Mouse (Mus musculus): ENCODE measurements around the gene Vsig8. TPM values are rescaled to one million over a fixed set of nuclear protein-coding genes. Genes with fewer than 3 reads are reported as not detected.

Gene Vsig8
- 0.84 and 1.2 TPM in 2 replicates for polyA plus RNA-seq (2015; fragmentation: Nextera tagmentation; extraction: Ambion mirVana)

DNA sequence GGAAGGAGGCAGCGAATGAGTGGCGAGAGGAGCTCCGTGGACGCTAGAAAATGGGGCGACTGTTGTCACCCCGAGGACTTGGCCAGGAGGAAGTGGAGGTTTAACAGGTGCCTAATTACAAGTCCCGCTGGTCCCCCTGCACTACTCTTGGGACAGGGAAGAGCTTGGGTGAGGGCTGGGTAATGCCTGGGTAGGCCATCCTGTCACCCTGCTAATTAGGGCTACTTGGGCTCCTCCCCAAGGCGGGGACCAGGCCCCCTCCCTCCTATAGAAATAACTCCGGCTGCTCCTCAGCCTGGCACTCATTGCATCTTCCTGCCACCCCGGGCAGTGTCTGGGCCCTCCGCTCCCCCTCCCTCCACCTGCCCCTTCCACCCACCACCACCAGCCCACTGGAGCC, at the start of gene Vsig8:
Gene Vsig8, plus strand, starts transcription at position 301 of the 400 bp plus-strand sequence.
- Histone ChIP-seq H3K4me2 (ENCODE audit: low read length) (no peak within 1 kb of the TSS), H3K4me1 (ENCODE audit: control insufficient read depth, insufficient read depth, low read depth, low read length) (peaks cover 5% of the 10 kb centered on the region), H3K27me3 (replicated peaks; ENCODE audit: control insufficient read depth, insufficient read depth, low read length) (no peaks in the 10 kb centered on the region; the same call in 1 of the 2 replicates), H3K27ac (ENCODE audit: low read depth, low read length) (no peak within 1 kb of the TSS), H3K4me3 (ENCODE audit: low read length) (no peak within 1 kb of the TSS), H3K36me3 (ENCODE audit: control insufficient read depth, insufficient read depth, low read length) (no peaks in the 10 kb centered on the region), H3K9me3 (ENCODE audit: control insufficient read depth, low read length) (no peaks in the 10 kb centered on the region), H3K9ac (ENCODE audit: low read depth, low read length) (no peak within 1 kb of the TSS)
- WGBS = 84% methylated on average over 11 of the region's 11 CpGs
- no peak for ATAC-seq

DNA sequence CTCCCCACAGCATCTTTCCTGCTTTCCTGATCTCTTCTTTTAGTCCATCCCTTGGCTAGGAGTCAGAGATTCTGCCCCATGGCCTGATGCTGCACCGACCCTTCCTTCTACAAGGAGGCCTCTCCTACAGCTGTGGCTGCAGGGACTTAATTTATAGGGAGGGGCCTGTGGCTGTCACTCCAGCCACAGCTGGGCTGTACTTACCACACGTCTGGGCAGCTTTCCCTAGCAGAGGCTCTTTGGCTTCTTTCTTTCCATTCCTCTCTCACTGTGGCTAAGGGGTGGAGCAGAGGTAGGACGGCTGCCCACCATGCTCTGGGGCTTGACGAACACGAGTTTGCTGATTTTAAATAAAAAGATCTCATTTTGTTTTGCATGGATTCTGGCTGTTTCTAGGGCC, 48.7 kb upstream of the Vsig8 start:
- Histone ChIP-seq H3K4me1 (ENCODE audit: control insufficient read depth, insufficient read depth, low read depth, low read length) (peaks cover 12% of the 10 kb centered on the region), H3K4me2 (ENCODE audit: low read length) (no peak overlapping the region), H3K27ac (ENCODE audit: low read depth, low read length) (no peak overlapping the region), H3K36me3 (ENCODE audit: control insufficient read depth, insufficient read depth, low read length) (no peaks in the 10 kb centered on the region), H3K9ac (ENCODE audit: low read depth, low read length) (no peak overlapping the region), H3K27me3 (replicated peaks; ENCODE audit: control insufficient read depth, insufficient read depth, low read length) (0 out of 2 replicates have a peak, but pooled peaks cover 3% of the 10 kb centered on the region), H3K9me3 (ENCODE audit: control insufficient read depth, low read length) (no peaks in the 10 kb centered on the region), H3K4me3 (ENCODE audit: low read length) (no peak overlapping the region)
- 69% methylated on average over 5 of the region's 5 CpGs for WGBS
- ATAC-seq = no peak

DNA sequence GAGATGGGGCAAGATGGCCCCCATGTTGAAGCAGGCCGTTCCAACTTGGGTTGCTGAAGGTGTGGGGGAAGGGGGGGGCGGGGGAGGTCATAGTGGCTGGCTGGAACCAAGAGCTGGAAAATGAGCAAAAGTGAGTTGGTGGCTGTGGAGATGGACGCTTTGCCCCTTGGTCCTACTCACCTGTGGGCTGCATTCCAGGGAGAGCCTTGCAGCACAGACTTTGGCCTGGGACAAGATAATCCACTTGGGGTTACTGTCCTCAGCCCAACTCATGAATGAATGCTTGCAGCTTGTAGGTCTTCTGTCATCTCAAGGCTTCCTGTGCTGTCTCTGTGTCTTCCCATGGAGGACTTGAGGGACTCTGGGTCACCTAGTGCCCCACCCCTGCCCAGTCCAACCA, 48.0 kb upstream of the Vsig8 start:
- 0 out of 2 replicates have a peak, but pooled peaks cover 3% of the 10 kb centered on the region for H3K27me3 ChIP-seq (replicated peaks; ENCODE audit: control insufficient read depth, insufficient read depth, low read length)
- H3K4me3 ChIP-seq (ENCODE audit: low read length) = no peak overlapping the region
- no peaks in the 10 kb centered on the region for H3K9me3 ChIP-seq (ENCODE audit: control insufficient read depth, low read length)
- no peak overlapping the region for H3K4me2 ChIP-seq (ENCODE audit: low read length)
- H3K36me3 ChIP-seq (ENCODE audit: control insufficient read depth, insufficient read depth, low read length) = no peaks in the 10 kb centered on the region
- WGBS = 87% methylated on average over 3 of the region's 3 CpGs
- no peak overlapping the region for H3K9ac ChIP-seq (ENCODE audit: low read depth, low read length)
- no peak for ATAC-seq
- no peak overlapping the region for H3K27ac ChIP-seq (ENCODE audit: low read depth, low read length)
- H3K4me1 ChIP-seq (ENCODE audit: control insufficient read depth, insufficient read depth, low read depth, low read length) = peaks cover 10% of the 10 kb centered on the region

DNA sequence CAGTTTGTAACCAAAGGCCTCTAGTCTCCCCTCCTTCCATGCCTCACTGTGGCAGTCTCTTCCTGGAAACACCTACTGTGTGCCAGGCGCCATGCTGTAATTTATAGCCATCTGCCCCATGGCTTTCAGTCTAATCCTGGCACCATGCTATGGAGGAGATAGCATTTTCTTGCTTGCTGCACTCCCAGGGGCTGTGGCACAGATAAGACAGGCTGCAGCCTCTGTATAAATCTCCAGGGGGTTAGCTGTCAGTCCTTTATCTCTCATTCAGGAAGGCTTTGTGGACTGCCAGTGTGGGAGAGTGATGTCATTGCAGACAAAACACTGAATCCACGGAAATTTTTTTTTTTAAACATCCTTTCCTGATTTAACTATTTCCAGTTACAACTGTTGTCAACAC, 47.6 kb upstream of the Vsig8 start:
- Histone ChIP-seq H3K9ac (ENCODE audit: low read depth, low read length) (no peak overlapping the region), H3K4me2 (ENCODE audit: low read length) (no peak overlapping the region), H3K27me3 (replicated peaks; ENCODE audit: control insufficient read depth, insufficient read depth, low read length) (0 out of 2 replicates have a peak, but pooled peaks cover 2% of the 10 kb centered on the region), H3K4me1 (ENCODE audit: control insufficient read depth, insufficient read depth, low read depth, low read length) (peaks cover 8% of the 10 kb centered on the region), H3K4me3 (ENCODE audit: low read length) (no peak overlapping the region), H3K36me3 (ENCODE audit: control insufficient read depth, insufficient read depth, low read length) (no peaks in the 10 kb centered on the region), H3K27ac (ENCODE audit: low read depth, low read length) (no peak overlapping the region), H3K9me3 (ENCODE audit: control insufficient read depth, low read length) (no peaks in the 10 kb centered on the region)
- ATAC-seq = no peak
- 42% methylated on average over 2 of the region's 2 CpGs for WGBS

DNA sequence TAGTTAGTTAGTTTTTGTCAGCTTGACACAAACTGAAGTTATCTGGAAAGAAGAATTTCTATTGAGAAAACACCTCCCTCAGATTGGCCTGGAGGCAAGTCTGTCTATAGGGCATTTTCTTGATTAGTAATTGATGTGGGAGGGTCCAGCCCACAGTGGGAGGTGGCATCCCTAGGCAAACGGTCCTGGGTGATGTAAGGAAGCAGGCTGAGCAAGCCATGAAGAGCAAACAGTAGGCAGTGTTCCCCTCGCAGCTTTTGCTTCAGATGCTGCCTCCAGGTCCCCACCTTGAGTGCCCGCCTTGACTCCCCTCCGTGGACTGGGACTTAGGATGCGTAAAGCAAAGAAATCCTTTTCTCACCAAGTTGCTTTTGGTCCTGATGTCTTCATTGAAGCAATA, 46.5 kb upstream of the Vsig8 start:
- Histone ChIP-seq H3K4me2 (ENCODE audit: low read length) (no peak overlapping the region), H3K4me3 (ENCODE audit: low read length) (no peak overlapping the region), H3K27ac (ENCODE audit: low read depth, low read length) (no peak overlapping the region), H3K9me3 (ENCODE audit: control insufficient read depth, low read length) (no peaks in the 10 kb centered on the region), H3K36me3 (ENCODE audit: control insufficient read depth, insufficient read depth, low read length) (no peaks in the 10 kb centered on the region), H3K9ac (ENCODE audit: low read depth, low read length) (no peak overlapping the region), H3K27me3 (replicated peaks; ENCODE audit: control insufficient read depth, insufficient read depth, low read length) (no peaks in the 10 kb centered on the region), H3K4me1 (ENCODE audit: control insufficient read depth, insufficient read depth, low read depth, low read length) (0 out of 2 replicates have a peak, but pooled peaks cover 3% of the 10 kb centered on the region)
- no peak for ATAC-seq
- WGBS = 79% methylated on average over 5 of the region's 5 CpGs

DNA sequence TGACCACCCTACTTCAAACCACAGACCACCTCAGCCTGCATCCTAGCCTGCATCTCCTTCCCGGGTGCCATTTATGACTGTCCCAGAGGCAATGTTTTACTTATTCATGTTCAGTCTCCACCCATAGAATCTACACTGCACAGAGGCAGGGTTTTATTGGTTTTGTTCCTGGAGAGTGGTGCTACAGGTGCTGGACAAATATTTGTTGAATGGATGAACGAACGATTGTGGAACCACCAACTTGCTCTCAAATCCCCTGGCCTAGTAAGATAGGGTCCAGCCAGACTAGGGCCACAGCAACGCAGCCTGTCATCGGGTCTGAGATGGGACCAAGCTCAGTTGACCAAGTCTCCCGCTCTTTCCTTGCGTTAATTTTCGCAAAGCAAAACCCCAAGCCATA, 45.8 kb upstream of the Vsig8 start:
- Histone ChIP-seq H3K4me1 (ENCODE audit: control insufficient read depth, insufficient read depth, low read depth, low read length) (0 out of 2 replicates have a peak, but pooled peaks cover 3% of the 10 kb centered on the region), H3K27me3 (replicated peaks; ENCODE audit: control insufficient read depth, insufficient read depth, low read length) (no peaks in the 10 kb centered on the region), H3K9me3 (ENCODE audit: control insufficient read depth, low read length) (no peaks in the 10 kb centered on the region), H3K4me2 (ENCODE audit: low read length) (no peak overlapping the region), H3K36me3 (ENCODE audit: control insufficient read depth, insufficient read depth, low read length) (no peaks in the 10 kb centered on the region), H3K27ac (ENCODE audit: low read depth, low read length) (no peak overlapping the region), H3K4me3 (ENCODE audit: low read length) (no peak overlapping the region), H3K9ac (ENCODE audit: low read depth, low read length) (no peak overlapping the region)
- WGBS = 49% methylated on average over 8 of the region's 8 CpGs
- no peak for ATAC-seq

DNA sequence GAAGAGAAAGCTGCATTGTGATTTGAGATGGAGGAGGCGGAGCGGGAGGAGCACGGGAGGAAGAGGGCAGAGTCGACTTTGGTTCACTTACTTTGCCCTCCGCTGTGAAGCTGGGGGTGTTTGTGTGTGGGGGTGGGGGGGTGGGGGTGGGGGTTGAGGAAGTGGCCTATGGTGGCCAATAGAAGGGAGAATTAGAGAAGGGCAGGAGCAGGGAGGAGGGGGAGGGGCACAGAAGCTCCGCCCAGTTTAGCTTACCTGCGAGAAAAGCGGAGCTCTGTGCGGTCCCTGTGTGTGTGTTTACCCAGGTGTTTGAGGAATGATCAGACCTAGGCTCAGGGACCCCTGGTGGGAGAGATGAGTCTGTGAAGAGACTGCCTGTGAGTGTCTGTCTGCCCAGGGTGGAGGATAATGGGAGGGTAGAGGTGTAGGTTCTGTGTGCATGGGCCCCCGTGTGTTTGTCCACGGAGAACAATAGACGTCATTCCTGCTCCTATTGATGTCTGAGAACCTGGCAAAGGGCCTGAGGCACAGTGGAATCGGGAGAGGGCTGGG, 45.2 kb upstream of the Vsig8 start:
- Histone ChIP-seq H3K4me1 (ENCODE audit: control insufficient read depth, insufficient read depth, low read depth, low read length) (0 out of 2 replicates have a peak, but pooled peaks cover 3% of the 10 kb centered on the region), H3K4me3 (ENCODE audit: low read length) (no peak overlapping the region), H3K36me3 (ENCODE audit: control insufficient read depth, insufficient read depth, low read length) (no peaks in the 10 kb centered on the region), H3K9me3 (ENCODE audit: control insufficient read depth, low read length) (no peaks in the 10 kb centered on the region), H3K9ac (ENCODE audit: low read depth, low read length) (no peak overlapping the region), H3K27me3 (replicated peaks; ENCODE audit: control insufficient read depth, insufficient read depth, low read length) (no peaks in the 10 kb centered on the region), H3K27ac (ENCODE audit: low read depth, low read length) (no peak overlapping the region), H3K4me2 (ENCODE audit: low read length) (no peak overlapping the region)
- ATAC-seq = no peak
- WGBS = 33% methylated on average over 13 of the region's 13 CpGs

DNA sequence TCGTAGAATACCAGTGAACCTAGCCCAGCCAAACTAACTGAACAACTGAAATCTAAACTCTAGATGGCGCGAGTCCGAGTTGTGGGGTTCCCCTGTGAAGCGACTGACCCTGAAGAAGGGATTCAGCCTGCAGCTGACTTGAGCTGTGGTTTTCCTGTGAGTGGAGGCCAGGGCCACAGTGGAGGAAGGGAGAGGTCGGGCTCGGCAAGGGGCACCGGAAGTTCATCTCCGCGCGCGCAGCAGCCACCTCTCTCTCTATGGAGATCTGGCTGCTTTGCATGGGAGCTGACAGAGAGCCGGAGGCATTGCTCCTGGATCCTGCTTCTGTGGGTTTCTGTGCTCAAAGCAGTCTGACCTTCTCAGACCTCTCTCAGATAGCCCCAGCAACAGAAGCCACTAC, 42.8 kb upstream of the Vsig8 start:
- Histone ChIP-seq H3K36me3 (ENCODE audit: control insufficient read depth, insufficient read depth, low read length) (no peaks in the 10 kb centered on the region), H3K9ac (ENCODE audit: low read depth, low read length) (no peak overlapping the region)
- 35% methylated on average over 13 of the region's 13 CpGs for WGBS

DNA sequence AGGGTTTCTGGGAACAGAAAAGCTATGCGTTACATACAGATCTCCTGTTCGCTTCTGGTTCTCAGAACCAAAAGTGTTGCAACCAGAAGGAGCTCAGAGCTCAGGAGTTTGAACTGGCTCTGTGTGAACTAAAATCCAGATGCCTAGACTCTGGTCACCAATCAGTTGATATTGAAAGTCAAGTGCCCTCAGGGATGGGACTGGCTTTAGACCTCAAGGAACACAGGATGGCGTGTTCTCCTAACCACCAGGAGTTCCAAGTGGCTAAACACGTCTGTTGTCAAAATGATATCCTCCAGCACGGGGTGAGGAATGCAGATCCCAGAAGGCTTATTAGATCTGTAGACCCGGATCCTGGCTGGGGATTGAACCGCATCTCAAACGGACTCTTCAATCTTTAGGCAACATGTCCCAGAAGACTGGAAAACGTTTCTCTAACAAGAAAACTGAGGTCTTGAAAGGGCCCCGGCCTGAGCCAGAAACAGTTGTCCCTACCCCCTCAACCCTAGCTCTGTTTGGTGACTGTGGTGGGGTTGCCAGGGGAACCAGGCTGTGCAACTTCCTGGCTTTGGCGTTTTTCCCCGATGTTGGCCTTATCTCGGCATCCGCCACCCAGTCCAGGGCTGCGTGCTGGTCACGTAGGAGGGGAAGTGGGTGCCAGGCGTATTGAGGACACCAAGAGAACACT, 42.1 kb upstream of the Vsig8 start:
- Histone ChIP-seq H3K4me2 (ENCODE audit: low read length) (no peak overlapping the region; the same call in 1 of the 2 replicates), H3K4me1 (ENCODE audit: control insufficient read depth, insufficient read depth, low read depth, low read length) (0 out of 2 replicates have a peak, but pooled peaks cover 3% of the 10 kb centered on the region), H3K9me3 (ENCODE audit: control insufficient read depth, low read length) (no peaks in the 10 kb centered on the region), H3K27me3 (replicated peaks; ENCODE audit: control insufficient read depth, insufficient read depth, low read length) (no peaks in the 10 kb centered on the region), H3K4me3 (ENCODE audit: low read length) (no peak overlapping the region), H3K9ac (ENCODE audit: low read depth, low read length) (no peak overlapping the region), H3K36me3 (ENCODE audit: control insufficient read depth, insufficient read depth, low read length) (no peaks in the 10 kb centered on the region), H3K27ac (ENCODE audit: low read depth, low read length) (no peak overlapping the region)
- ATAC-seq = peak; percentile 43; the same call in 1 of the 2 replicates
- 70% methylated on average over 17 of the region's 17 CpGs for WGBS

More for the DNA sequence above, 42.8 kb upstream of the Vsig8 start:
- Histone ChIP-seq H3K27ac (ENCODE audit: low read depth, low read length) (no peak overlapping the region), H3K4me2 (ENCODE audit: low read length) (peak overlapping the region; percentile 32), H3K4me3 (ENCODE audit: low read length) (no peak overlapping the region), H3K27me3 (replicated peaks; ENCODE audit: control insufficient read depth, insufficient read depth, low read length) (no peaks in the 10 kb centered on the region), H3K4me1 (ENCODE audit: control insufficient read depth, insufficient read depth, low read depth, low read length) (0 out of 2 replicates have a peak, but pooled peaks cover 3% of the 10 kb centered on the region), H3K9me3 (ENCODE audit: control insufficient read depth, low read length) (no peaks in the 10 kb centered on the region)
- no peak for ATAC-seq
